Mouse (Mus musculus) 416B (cell line): ENCODE measurements around the gene Npas2.

ENCODE experiments used
- DNase-seq: peaks from one replicate; pipeline ENCODE4 v3.0.0; 2011; ENCODE audit warnings: low read depth

Npas2 gene

GRCm38 (mm10) chr1:39217584-39217983 lies 24.1 kb downstream of the Npas2 start:
- peak; percentile 6 for DNase-seq

- no peak for DNase-seq
Measured at GRCm38 (mm10) chr1:39228401-39228800, 34.9 kb downstream of the Npas2 start.

- DNase-seq = no peak
Measured at GRCm38 (mm10) chr1:39230021-39230420, 36.5 kb downstream of the Npas2 start.

- no peak for DNase-seq
Measured at GRCm38 (mm10) chr1:39234815-39235449, 41.4 kb downstream of the Npas2 start.

GRCm38 (mm10) chr1:39237503-39238255 lies 44.1 kb downstream of the Npas2 start:
- DNase-seq = no peak

- DNase-seq = no peak
Measured at GRCm38 (mm10) chr1:39240860-39241584, 47.5 kb downstream of the Npas2 start.

GRCm38 (mm10) chr1:39244726-39245125 lies 51.2 kb downstream of the Npas2 start:
- DNase-seq = no peak

- DNase-seq = no peak
Measured at GRCm38 (mm10) chr1:39251679-39252078, 58.1 kb downstream of the Npas2 start.

- DNase-seq = peak; percentile 11
Measured at GRCm38 (mm10) chr1:39253771-39254170, 60.2 kb downstream of the Npas2 start.

GRCm38 (mm10) chr1:39256051-39256450 lies 62.5 kb downstream of the Npas2 start:
- DNase-seq = peak; percentile 8

GRCm38 (mm10) chr1:39256513-39257330 lies 63.2 kb downstream of the Npas2 start:
- DNase-seq = peak; percentile 44

- no peak for DNase-seq
Measured at GRCm38 (mm10) chr1:39257331-39257594, 63.7 kb downstream of the Npas2 start.

GRCm38 (mm10) chr1:39259668-39260067 lies 66.1 kb downstream of the Npas2 start:
- DNase-seq = no peak

- DNase-seq = peak; percentile 2
Measured at GRCm38 (mm10) chr1:39260183-39260978, 66.8 kb downstream of the Npas2 start.

GRCm38 (mm10) chr1:39266843-39267512 lies 73.4 kb downstream of the Npas2 start:
- no peak for DNase-seq

GRCm38 (mm10) chr1:39272976-39273375 lies 79.4 kb downstream of the Npas2 start:
- no peak for DNase-seq

- DNase-seq = no peak
Measured at GRCm38 (mm10) chr1:39280391-39280790, 86.9 kb downstream of the Npas2 start.

- DNase-seq = no peak
Measured at GRCm38 (mm10) chr1:39280989-39281875, 87.7 kb downstream of the Npas2 start.

- DNase-seq = peak; percentile 6
Measured at GRCm38 (mm10) chr1:39281888-39282287, 88.4 kb downstream of the Npas2 start.

GRCm38 (mm10) chr1:39283323-39283722 lies 89.8 kb downstream of the Npas2 start:
- no peak for DNase-seq
